Mouse (Mus musculus) cerebellum, adult 9-10 months (tissue): Measurements from ENCODE around the gene B230217C12Rik.

Experiments used
- DNase-seq: peaks from one replicate; pipeline ENCODE4 v3.0.0; 2022

B230217C12Rik gene

GRCm38 (mm10) chr11:97874396-97874795 lies 33.8 kb downstream of the B230217C12Rik start:
- DNase-seq, result no peak

- DNase-seq, result no peak
Measured at GRCm38 (mm10) chr11:97877341-97877740, 36.8 kb downstream of the B230217C12Rik start.

GRCm38 (mm10) chr11:97880362-97880761 lies 39.8 kb downstream of the B230217C12Rik start:
- DNase-seq, result no peak

GRCm38 (mm10) chr11:97883542-97883917 lies 43.0 kb downstream of the B230217C12Rik start:
- no peak for DNase-seq

- peak; percentile 99 for DNase-seq
Measured at GRCm38 (mm10) chr11:97883918-97884600, 43.5 kb downstream of the B230217C12Rik start, which contains the start of gene Fbxo47. Gene Fbxo47, minus strand, starts transcription at chr11:97884154.

GRCm38 (mm10) chr11:97884601-97885185 lies 44.1 kb downstream of the B230217C12Rik start:
- DNase-seq, result no peak

- DNase-seq, result no peak
Measured at GRCm38 (mm10) chr11:97885296-97885915, 44.8 kb downstream of the B230217C12Rik start.

GRCm38 (mm10) chr11:97891821-97892220 lies 51.2 kb downstream of the B230217C12Rik start:
- DNase-seq, result no peak
